Mouse (Mus musculus): Measurements from ENCODE around the gene Atg4a-ps.

The Atg4a-ps gene

DNA sequence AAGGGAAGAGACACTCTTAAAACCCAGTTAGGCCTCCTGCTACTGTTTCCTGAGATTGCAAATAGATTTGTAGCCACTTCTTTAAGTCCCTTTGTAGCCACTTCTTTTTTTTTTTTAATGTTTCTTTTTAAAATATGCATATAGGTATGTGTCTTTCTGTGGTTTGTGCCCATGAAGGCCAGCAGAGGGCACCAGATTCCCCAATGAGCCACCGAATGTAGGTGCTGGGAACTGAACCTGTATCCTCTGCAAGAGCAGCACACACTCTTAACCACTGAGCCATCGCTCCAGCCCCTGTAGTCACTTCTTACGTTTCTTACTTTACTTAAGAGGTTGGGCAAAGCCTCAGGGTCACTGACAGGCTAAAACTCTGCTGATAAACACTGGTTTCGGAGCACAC is 19.4 kb downstream of the Atg4a-ps start:
- DNase-seq, result no peak

DNA sequence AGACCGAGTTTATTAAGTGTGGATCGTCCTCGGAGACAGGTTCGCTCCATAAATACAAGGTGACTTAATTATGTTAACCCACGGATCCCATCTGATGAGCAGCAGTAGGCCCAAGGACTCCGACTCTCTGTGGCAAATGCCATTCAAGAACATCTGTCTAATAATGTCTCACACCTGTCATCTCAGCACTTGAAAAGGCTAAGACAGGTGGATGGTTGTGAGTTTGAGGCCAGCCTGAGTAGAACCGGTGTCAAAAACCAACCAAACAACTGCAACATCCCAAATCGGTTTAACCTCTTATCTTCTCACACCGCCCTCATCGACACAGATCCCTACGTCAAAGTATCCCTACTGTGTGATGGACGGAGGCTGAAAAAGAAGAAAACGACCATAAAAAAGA is 20.7 kb downstream of the Atg4a-ps start:
- no peak for DNase-seq

DNA sequence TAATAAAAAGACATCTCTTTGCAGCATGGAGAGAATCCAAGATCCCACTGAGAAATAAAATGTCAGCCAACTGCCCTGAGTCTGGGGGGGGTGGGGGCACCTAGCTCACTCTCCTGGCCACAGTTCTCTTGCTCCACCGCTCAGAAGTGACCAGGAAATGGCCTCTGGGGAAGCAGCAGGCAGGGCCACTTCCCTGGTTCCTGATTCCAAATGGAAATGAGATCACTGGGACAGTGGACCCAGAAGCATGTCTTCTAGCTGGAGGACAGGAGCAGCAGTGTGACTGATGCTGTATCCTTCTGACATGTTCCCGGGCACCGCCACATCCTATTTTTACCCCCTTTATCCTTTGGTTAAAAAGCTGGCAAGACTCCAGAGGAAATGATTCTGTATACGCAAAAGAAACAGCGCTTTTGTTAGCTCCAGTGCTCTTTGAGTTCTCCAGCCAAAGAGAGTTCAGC is 21.2 kb downstream of the Atg4a-ps start:
- peak; percentile 71 to 75 for DNase-seq

DNA sequence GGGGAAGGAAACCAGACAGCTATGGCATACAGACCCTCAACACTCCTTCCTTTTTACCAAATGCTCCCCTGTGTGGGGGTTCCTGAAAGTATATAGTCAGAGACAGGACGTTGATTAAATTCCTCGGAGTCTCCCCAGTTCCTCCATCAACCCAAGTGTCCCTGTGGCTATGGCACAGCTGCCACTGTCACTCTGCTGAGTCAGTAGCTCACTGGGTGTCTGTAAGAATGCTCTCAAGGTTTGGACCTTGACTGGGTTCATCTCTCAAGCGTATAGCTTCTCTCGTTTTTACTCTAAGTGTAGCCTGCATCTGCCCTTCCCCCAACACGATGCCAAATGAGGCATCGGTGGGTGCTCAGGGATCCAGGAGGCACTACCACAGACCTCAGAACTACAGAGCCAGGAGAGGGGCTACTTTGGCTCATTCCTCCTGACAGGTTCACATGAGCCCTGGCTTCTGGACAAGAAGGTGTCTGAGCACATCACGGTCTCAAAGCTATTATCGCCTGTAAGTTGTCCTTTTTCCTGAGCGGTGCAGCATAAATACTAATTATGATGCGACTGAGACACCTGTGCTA is 21.9 kb downstream of the Atg4a-ps start:
- DNase-seq, result peak; percentile 27 to 48

DNA sequence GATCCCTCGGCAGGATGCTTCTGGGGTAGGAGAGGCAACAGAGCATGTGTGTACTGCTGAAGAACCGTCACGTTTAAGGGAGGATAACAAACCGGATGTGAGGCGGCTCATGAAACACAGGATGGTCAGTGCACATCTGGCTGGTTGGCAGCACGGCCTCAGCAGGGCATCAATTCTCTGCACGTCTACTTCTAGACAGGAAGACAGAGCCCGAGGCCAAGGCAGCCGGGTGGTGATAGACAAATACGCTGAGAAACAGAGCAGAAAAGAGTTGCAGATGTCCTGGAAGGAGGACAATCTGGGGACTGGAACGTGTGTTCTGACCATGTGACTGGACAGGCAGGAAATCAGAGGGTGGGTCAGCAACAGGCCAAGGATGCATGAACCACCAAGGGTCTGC is 25.8 kb downstream of the Atg4a-ps start:
- no peak for DNase-seq

DNA sequence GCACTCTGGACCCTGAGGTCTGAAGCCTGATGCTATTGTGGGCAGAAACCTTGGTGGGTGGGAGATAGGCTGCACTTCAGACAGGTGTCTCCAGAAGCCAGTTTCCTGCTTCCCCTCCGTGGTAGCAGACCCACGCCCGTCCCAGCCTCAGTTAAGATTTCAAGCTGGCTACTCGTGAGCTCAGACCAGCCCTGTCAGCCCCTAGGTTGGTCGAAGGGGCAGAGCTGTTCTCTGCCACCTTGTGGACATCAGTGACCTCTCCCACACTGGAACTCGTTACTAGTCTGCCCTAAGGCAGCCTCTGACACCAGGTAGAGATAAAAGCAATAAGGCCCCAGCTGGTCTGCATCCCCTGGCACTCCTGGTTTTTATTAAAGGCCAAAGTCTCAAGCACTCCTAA is 28.9 kb downstream of the Atg4a-ps start:
- no peak for DNase-seq

DNA sequence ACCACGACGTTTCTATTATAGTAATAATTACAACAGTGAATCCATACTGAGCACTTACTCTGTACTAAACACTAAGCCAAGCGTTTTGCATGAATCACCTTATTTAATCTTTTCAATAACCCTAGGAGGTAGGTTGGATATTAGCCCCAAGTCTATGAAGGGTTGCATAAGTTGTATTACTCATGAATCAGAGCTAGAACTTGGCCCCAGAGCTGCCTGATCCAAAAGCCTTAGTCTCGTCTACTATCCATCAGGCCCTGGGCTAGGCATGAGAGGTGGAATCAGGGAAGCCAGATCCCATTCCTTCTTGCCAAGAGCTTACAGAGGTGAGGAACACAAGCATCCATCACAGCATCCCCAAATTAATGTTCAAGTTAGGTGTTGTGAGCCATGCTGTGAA is 30.2 kb downstream of the Atg4a-ps start:
- DNase-seq, result no peak

DNA sequence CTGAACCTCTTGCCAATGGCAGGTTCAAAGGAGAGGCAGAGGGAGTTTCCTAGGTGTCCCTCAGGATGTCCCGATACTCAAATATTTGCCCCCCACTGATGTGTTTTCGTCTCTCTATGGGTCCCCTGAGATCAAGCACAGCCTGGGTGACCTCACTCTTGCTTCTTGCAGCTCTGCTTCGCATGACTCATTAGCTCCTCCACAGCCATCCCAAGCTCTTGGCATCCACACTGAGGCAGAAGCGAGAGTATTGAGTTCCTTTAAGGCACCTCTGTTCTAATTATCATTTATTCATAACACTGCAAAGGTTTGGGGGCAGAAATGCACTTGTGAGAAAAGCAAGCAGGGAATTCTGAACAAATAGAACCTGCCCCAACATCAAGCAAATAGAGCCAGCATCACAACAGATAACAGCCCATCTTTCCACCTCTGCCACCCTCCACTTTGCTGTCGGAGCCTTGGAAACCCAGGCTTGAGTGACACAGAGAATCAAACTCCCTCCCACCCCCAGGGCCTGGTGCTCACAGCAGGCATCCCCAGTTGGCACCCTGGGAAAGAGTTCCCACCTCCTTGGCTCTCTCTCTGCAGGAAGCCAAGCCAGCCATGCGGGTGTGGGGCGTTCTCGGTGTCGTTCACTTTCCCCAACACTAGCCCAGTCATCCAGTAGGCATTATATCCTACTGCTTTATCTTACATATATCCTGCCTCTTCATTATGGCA is 33.1 kb downstream of the Atg4a-ps start:
- DNase-seq, result no peak

DNA sequence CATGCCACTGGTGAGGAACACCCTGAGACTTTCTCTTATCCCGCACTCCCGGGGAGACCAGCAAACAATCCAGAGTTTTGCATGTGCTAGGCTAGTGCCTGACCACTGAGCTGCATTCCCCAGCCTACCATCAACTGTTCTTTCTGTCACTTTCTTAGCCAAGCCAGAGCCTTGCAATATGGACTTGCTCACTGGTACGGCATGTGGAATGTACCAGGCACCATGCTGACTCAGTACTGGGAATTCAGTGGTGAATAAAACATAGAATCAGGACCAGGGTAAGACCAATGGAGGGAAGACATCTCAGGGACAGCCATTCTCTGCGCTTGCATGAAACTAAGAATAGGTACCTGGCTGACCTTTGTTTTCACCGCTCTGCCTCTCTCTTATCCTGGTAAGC is 35.6 kb downstream of the Atg4a-ps start:
- DNase-seq, result no peak

DNA sequence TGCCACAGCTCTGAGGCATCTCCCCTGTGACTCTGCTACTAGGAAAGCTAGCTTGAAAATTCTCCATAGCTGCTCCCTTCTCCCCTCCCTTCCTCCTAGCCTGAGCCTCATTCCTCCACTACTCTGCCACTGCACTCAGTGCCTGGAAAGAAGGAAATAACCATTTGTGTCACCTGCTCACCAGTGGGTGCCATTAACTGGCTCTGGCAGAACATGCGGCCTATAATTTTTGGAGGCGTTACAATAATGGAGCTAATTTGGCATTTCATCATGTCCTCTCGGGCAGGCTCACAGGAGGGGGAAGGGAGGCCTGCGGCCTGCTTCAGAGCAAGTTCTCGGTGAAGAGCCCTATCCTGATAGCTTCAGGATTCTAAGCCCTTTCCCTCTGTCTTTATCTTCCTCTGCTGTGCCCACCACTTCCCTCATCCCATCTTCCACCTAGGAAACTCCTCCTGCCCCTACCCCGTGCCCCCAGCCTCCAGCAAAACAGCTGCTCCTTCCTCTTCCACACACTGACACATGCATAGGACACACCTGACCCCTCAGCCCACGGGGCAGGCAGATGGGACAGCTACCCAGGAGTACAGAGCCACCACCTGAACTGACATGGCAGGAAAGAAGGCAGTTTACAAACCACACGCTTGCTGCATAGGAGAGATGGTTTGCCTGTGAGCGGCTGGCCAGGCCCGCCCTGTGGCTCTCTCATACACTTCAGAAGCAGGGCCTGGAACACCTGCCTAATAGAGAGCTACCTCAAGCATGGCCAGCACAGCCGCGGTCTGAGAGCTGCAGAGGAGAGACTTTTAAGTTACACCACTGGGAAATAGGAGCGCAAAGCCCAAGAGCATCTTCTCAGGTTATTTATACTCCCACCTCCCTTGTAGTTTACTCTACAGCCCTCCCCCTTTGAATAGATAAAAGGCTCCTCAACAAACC is 38.9 kb downstream of the Atg4a-ps start:
- peak; percentile 72 to 77 for DNase-seq

DNA sequence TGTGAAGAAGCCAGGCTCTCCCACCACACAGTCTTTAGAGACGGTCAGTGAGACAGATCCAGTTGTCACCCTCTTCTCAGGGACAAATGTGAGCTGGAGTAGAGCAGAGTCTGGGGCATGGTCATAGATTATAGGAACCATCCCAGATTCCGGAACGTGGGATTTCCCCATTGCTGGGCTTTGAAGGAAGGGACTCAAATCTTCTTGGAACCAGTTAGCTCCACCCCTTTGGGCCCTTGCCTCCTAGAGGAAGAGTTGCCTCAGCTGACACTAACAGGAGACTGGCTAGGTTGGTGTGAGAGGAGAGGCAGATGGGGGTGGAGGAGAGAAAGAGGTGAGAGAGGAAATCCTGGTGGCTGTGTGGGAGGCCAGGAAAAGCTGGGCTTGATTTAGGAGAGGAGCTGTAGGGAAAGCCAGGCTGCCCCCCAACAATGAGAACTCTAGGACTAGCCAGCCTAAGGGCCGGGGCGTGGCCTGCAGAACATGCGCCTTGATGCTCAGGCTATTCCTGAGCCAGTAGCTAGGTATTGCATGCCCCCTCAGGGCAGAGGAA is 39.7 kb downstream of the Atg4a-ps start:
- peak in 1 of 2 experiments; percentile 14 for DNase-seq

DNA sequence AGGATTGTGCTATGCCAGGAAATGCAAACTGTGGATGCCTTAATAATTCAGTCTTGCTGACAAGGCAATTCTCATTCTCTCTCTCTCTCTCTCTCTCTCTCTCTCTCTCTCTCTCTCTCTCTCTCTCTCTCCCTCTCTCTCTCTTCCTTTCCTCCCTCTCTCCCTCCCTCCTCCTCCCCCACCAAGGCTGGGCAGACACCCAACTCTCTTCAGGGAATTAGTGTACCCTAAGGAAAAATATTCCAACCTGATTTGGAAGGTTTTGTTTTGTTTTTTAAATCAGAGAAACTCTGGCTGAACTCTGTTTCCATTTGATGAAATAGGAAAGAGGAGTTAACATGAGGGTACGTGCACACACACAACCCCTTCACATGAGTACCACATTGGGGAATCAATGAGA is 44.3 kb downstream of the Atg4a-ps start:
- DNase-seq, result no peak

DNA sequence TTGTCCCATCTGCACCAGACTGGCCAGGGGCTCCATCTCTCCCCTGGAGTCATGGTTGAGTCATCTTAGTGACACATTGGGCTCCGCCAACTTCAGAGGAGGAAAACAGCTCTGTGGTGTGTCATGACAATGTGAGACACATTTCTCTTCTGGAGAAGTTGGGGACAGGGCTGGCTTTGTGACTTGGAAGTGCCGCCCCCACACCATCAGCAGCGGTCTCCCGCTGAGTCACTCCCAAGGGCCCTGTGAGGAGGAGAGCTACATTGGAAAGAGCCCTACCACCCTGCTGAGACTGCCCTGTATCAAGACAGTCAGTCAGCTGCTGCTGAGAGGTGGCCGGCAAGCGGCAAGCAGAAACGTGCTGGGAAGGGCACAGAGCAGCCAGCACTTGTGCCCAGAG is 44.9 kb downstream of the Atg4a-ps start:
- DNase-seq, result no peak

DNA sequence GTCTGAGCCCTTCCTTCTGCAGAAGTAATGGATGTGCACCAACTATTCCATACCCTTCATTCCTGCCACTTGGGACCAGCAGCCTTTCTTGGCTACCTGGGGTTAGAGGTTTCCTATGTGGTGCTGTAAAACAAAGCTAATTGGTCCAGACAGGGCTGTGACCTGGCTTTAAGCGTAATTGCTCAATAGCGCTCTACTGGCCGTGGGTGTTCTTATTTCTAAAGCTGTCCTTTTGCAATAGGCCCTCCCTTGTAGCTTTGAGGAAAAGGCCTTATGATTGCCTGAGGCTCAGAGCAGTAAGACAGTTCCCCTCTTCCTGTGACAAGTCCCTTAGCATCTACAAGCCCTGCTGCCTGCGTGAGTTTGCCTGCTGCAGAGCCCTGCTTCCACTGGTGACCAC is 48.3 kb downstream of the Atg4a-ps start:
- no peak for DNase-seq

DNA sequence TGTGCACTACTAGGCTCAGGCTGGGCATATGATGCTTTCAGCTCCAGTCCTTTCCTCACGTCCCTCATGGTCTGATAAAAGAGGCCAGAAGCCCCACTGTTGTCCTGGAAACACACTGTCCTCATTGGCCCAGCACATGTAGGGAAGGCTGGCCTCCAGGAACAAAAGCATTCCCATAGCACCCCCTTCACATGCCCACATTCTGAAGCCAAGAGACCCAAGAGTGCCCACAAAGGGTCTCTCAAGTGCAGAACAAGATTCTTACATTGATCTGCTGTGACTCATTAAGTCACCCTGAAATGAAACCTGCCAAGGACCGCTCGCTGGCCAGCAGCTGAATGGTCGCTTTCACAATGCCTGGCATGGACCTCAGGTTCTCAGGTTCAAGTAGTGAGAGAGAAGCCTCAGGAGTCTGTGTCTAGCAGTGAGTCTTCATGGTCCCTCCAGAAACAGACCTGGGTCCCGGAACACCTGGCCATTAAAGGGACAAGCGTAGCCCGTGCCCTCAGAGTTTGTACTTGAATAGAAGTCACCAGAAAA is 50.5 kb downstream of the Atg4a-ps start:
- DNase-seq, result no peak

Data from cerebellum, adult 18-20 months (tissue).